Mouse (Mus musculus) heart, postnatal 36 days (tissue): ENCODE results near the gene Lcn4. TPM values are rescaled to one million over a fixed set of nuclear protein-coding genes. Genes with fewer than 3 reads are reported as not detected.
"Not testable (repeated sequence)": the region's sequence is repeated elsewhere in the genome, so short reads cannot be mapped to it uniquely, and the experiment has no call there.

Experiments used
- DNase-seq, 2 experiments: peaks; one replicate each; pipeline ENCODE4 v3.0.0; 2021 to 2022
- intact Hi-C: fragments of 180-260 bp; cut with DNase I; formaldehyde crosslinking; loops from one replicate; pipeline ENCODE4 v1.15.1; 2025
- total RNA-seq, 2 experiments: library from RNA; stranded (reverse); gene quantifications; 2 replicates each; pipeline ENCODE4 v1.2.3; 2021

Gene Lcn4
- total RNA-seq: not detected

- intact Hi-C loops: no loop called here
- no peak for DNase-seq
Measured at GRCm38 (mm10) chr2:26671182-26671581, at the start of gene Lcn4. Gene Lcn4 (minus strand): TSS chr2:26671282.

GRCm38 (mm10) chr2:26686171-26686675 lies 15.1 kb upstream of the Lcn4 start:
- DNase-seq: no peak
- intact Hi-C loops: no loop called here

GRCm38 (mm10) chr2:26668746-26669145 lies 2.3 kb downstream of the Lcn4 start:
- intact Hi-C loops: no loop called here
- no peak for DNase-seq

GRCm38 (mm10) chr2:26663551-26663950 lies 7.5 kb downstream of the Lcn4 start:
- DNase-seq: peak; percentile 37 to 49
- intact Hi-C loops: not testable (repeated sequence)

- no peak for DNase-seq
- intact Hi-C loops: no loop called here
Measured at GRCm38 (mm10) chr2:26663112-26663511, 8.0 kb downstream of the Lcn4 start.

- intact Hi-C loops: no loop called here
- DNase-seq: no peak
Measured at GRCm38 (mm10) chr2:26662509-26662882, 8.6 kb downstream of the Lcn4 start.

- no peak for DNase-seq
- intact Hi-C loops: no loop called here
Measured at GRCm38 (mm10) chr2:26661768-26662508, 9.1 kb downstream of the Lcn4 start.

- DNase-seq: no peak
- intact Hi-C loops: no loop called here
Measured at GRCm38 (mm10) chr2:26661143-26661752, 9.8 kb downstream of the Lcn4 start.

GRCm38 (mm10) chr2:26657426-26657825 lies 13.7 kb downstream of the Lcn4 start:
- no peak for DNase-seq
- intact Hi-C loops: no loop called here

- DNase-seq: no peak
- intact Hi-C loops: no loop called here
Measured at GRCm38 (mm10) chr2:26654687-26655086, 16.4 kb downstream of the Lcn4 start.

- intact Hi-C loops: loop anchor here (1.0 to 10.0 kb wide), 2 partner anchors 392 to 588 kb away; no protein-coding TSS in a partner anchor
Measured at GRCm38 (mm10) chr2:26646643-26647293, 24.3 kb downstream of the Lcn4 start.

GRCm38 (mm10) chr2:26643942-26644341 lies 27.1 kb downstream of the Lcn4 start:
- peak in 1 of 2 experiments; percentile 28 for DNase-seq
- intact Hi-C loops: loop anchor here (5.0 to 10.0 kb wide), 2 partner anchors 258 to 591 kb away; partner anchors contain the start of gene Surf6

More at GRCm38 (mm10) chr2:26646643-26647293, 24.3 kb downstream of the Lcn4 start:
- DNase-seq: peak; percentile 65 to 68

- intact Hi-C loops: loop anchor here (1.0 to 10.0 kb wide), 3 partner anchors 9 to 594 kb away; partner anchors contain the start of gene Surf6
- DNase-seq: no peak
Measured at GRCm38 (mm10) chr2:26641006-26641647, 30.0 kb downstream of the Lcn4 start.

- intact Hi-C loops: loop anchor here (1.0 to 10.0 kb wide), 4 partner anchors 36 to 595 kb away; partner anchors contain the start of genes Agpat2, Sec16a and Surf6
- DNase-seq: peak; percentile 98 to 99
Measured at GRCm38 (mm10) chr2:26639838-26640830, 30.9 kb downstream of the Lcn4 start.

- intact Hi-C loops: loop anchor here (5.0 kb wide), 1 partner anchor 192 kb away; the partner anchor contains the start of gene Sec16a
- no peak for DNase-seq
Measured at GRCm38 (mm10) chr2:26639083-26639482, 32.0 kb downstream of the Lcn4 start.

GRCm38 (mm10) chr2:26638572-26638971 lies 32.5 kb downstream of the Lcn4 start:
- intact Hi-C loops: loop anchor here (5.0 kb wide), 1 partner anchor 191 kb away; the partner anchor contains the start of gene Sec16a
- no peak for DNase-seq

GRCm38 (mm10) chr2:26638039-26638438 lies 33.0 kb downstream of the Lcn4 start:
- intact Hi-C loops: loop anchor here (5.0 kb wide), 1 partner anchor 191 kb away; the partner anchor contains the start of gene Sec16a

GRCm38 (mm10) chr2:26637316-26637932 lies 33.7 kb downstream of the Lcn4 start:
- intact Hi-C loops: loop anchor here (5.0 kb wide), 1 partner anchor 190 kb away; the partner anchor contains the start of gene Sec16a
- DNase-seq: no peak

More at GRCm38 (mm10) chr2:26638039-26638438, 33.0 kb downstream of the Lcn4 start:
- DNase-seq: no peak

- DNase-seq: no peak
- intact Hi-C loops: loop anchor here (5.0 kb wide), 1 partner anchor 189 kb away; the partner anchor contains the start of gene Sec16a
Measured at GRCm38 (mm10) chr2:26636325-26636635, 34.8 kb downstream of the Lcn4 start.
